Mouse (Mus musculus) midbrain, embryonic 11.5 days (tissue): Measurements from ENCODE around the gene Hoxb6. TPM values are rescaled to one million over a fixed set of nuclear protein-coding genes. Genes with fewer than 3 reads are reported as not detected.

Experiments
- ATAC-seq: fragments of 200-750 bp; cut with Nextera tagmentation; 2 replicates; pipeline ENCODE4 v1.8.0; 2017; ENCODE audit warnings: moderate TSS enrichment, moderate library complexity; ENCODE audit not compliant: low FRiP score
- DNase-seq: peaks from one replicate; pipeline ENCODE4 v3.0.0; 2015; ENCODE audit warnings: low spot score; ENCODE audit errors: missing footprints
- H3K27ac ChIP-seq: fragments of 300-500 bp; sonication (generic); 2 replicates; pipeline ENCODE4 v1.5.1; 2014; ENCODE audit warnings: low read depth, low read length
- H3K27me3 ChIP-seq: fragments of 300-500 bp; sonication (generic); 2 replicates; pipeline ENCODE4 v1.6.1; 2014; ENCODE audit warnings: mild to moderate bottlenecking, low read length, moderate library complexity, mixed read lengths; ENCODE audit not compliant: control insufficient read depth, insufficient read depth
- H3K36me3 ChIP-seq: fragments of 300-500 bp; sonication (generic); 2 replicates; pipeline ENCODE4 v1.6.1; 2014; ENCODE audit warnings: mild to moderate bottlenecking, low read length, moderate library complexity, mixed read lengths; ENCODE audit not compliant: control insufficient read depth, insufficient read depth
- H3K4me1 ChIP-seq: fragments of 300-500 bp; sonication (generic); 2 replicates; pipeline ENCODE4 v1.6.1; 2014; ENCODE audit warnings: low read length; ENCODE audit not compliant: control insufficient read depth, insufficient read depth
- H3K4me2 ChIP-seq: fragments of 300-500 bp; sonication (generic); 2 replicates; pipeline ENCODE4 v1.6.1; 2014; ENCODE audit warnings: mild to moderate bottlenecking, moderate library complexity
- H3K4me3 ChIP-seq: fragments of 300-500 bp; sonication (generic); 2 replicates; pipeline ENCODE4 v1.5.1; 2014; ENCODE audit warnings: low read depth, low read length
- H3K9ac ChIP-seq: fragments of 300-500 bp; sonication (generic); 2 replicates; pipeline ENCODE4 v1.6.1; 2014; ENCODE audit warnings: low read length
- H3K9me3 ChIP-seq: fragments of 300-500 bp; sonication (generic); 2 replicates; pipeline ENCODE4 v1.6.1; 2016; ENCODE audit warnings: low read length; ENCODE audit not compliant: control insufficient read depth
- WGBS: fragments of 180-500 bp; shearing (Covaris S2); extraction: QIAGEN DNeasy Blood & Tissue Kit; methylation state at CpG from one replicate; pipeline ENCODE4 v1.1.7; 2014; 5-methylcytosine and 5-hydroxymethylcytosine counted together
- polyA plus RNA-seq: library from polyadenylated mRNA; unstranded; fragments of >200 nt; fragmentation: Nextera tagmentation; extraction: Ambion mirVana; gene quantifications from 2 replicates; pipeline ENCODE4 v1.2.1, GENCODE M21; 2014

Gene Hoxb6
- polyA plus RNA-seq, 1 experiment from 2014 or later, result not detected

- ATAC-seq (peak; percentile 73), DNase-seq (peak; percentile 95)
- Histone ChIP-seq H3K36me3 (no peaks in the 10 kb centered on the region), H3K27ac (no peak overlapping the region), H3K4me3 (no peak overlapping the region), H3K4me2 (no peak overlapping the region), H3K9ac (no peak overlapping the region), H3K4me1 (0 out of 2 replicates have a peak, but pooled peaks cover 2% of the 10 kb centered on the region), H3K9me3 (no peaks in the 10 kb centered on the region), H3K27me3 (peaks cover 100% of the 10 kb centered on the region)
- WGBS, result 1% methylated on average over 31 of the region's 31 CpGs
Observed at GRCm38 (mm10) chr11:96311520-96312417, 19.5 kb downstream of the Hoxb6 start.

DNA sequence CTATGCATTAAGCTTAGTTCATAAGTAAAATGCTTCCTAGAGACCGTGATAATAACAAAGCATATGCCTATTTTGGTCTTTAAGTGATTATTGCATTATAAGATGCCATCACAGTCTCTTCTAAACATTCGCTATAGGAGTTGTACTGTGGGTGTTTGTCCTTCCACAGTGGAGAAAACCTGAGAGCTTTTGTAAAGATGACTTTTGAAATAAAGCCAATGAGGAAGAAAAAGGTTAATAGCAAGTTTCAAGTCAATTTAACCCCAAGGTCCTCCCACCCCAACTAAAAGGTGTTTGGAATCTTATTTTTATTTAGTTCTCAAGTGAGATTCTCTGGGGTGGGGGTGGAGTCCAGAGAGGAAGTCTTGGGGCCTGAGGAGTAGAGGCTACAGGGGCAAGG lies 20.9 kb downstream of the Hoxb6 start:
- Histone ChIP-seq H3K4me1 (0 out of 2 replicates have a peak, but pooled peaks cover 2% of the 10 kb centered on the region), H3K36me3 (no peaks in the 10 kb centered on the region), H3K4me2 (no peak overlapping the region), H3K9me3 (no peaks in the 10 kb centered on the region), H3K27ac (no peak overlapping the region), H3K4me3 (no peak overlapping the region), H3K27me3 (peaks cover 100% of the 10 kb centered on the region), H3K9ac (no peak overlapping the region)
- 20% methylated on average over 2 of the region's 2 CpGs for WGBS
- ATAC-seq (no peak), DNase-seq (peak; percentile 92)

DNA sequence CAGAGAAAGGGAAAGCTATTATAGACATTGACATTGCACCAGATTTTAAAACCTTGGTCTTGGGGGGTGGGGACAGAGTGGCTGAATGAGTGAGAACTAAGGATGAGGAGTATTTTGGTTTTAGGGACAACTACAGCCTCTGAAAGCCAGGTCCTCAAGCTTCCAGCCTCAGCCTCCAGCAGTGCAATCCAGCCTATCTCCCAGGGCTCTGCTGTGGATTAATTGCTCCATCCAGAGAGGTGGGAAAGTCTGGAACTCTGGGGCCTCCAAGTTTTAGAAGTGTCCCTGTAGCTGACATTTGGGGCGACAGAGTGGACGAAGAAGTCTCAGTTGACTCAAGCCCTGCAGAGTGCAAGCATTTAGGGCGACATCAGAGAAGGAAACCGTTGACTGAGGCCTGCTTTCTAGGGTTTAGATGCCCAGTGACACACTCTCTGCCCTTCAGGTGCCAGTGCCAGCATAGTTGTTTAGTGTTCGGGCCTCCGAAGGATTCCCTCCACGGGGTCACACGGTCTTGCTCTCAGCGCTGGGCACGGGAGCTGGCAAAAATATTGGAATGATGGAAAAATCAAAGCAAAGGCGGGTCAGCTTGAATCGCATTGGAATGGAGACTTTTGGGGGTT lies 21.6 kb downstream of the Hoxb6 start:
- no peaks in the 10 kb centered on the region for H3K9me3 ChIP-seq
- H3K27ac ChIP-seq, result no peak overlapping the region
- no peaks in the 10 kb centered on the region for H3K36me3 ChIP-seq
- H3K4me1 ChIP-seq, result peaks cover 5% of the 10 kb centered on the region
- 4% methylated on average over 12 of the region's 12 CpGs for WGBS
- H3K4me3 ChIP-seq, result no peak overlapping the region
- no peak overlapping the region for H3K9ac ChIP-seq
- H3K4me2 ChIP-seq, result no peak overlapping the region
- no peak for ATAC-seq
- H3K27me3 ChIP-seq, result peaks cover 100% of the 10 kb centered on the region
- DNase-seq, result no peak

DNA sequence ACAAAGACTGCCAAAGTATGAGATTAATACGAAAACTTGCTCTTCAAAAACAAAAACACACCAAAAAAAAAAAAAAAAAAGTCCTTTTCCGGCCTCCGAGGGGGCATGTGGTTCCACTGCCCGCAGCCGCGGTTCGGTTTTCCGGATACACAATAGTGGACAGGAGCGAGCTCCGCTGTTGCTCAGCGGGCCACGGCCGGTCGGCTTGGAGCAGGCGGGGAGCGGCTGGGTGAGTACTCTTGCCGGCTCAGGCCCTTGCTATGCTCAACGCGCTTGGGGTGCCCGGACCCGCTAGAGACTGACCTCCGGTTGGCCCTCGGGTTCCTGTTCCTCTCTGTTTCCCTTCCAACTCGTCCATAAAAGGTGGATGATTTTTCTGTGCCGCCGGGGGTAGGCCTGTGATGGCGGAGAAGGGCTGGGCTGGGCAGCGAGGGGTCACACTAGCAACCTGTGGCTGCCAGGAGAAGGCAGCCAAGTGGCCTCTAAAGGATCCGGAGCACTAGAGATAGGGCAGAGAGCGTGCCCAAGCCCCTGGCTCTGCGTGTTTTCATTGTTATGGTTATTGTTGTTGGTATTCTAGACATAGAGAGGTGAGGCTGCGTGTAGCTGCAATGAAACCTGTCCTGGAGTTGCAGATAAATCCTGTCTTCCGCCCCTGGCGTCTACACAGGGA lies 22.5 kb downstream of the Hoxb6 start:
- DNase-seq (no peak), ATAC-seq (no peak)
- Histone ChIP-seq H3K4me3 (no peak overlapping the region), H3K9me3 (no peaks in the 10 kb centered on the region), H3K9ac (no peak overlapping the region), H3K27me3 (peaks cover 100% of the 10 kb centered on the region), H3K27ac (no peak overlapping the region), H3K4me2 (no peak overlapping the region), H3K4me1 (peaks cover 7% of the 10 kb centered on the region), H3K36me3 (no peaks in the 10 kb centered on the region)
- WGBS, result under 1% methylated on average over 34 of the region's 34 CpGs

GRCm38 (mm10) chr11:96315344-96315681 lies 23.0 kb downstream of the Hoxb6 start:
- Histone ChIP-seq H3K4me2 (no peak overlapping the region), H3K27me3 (peaks cover 100% of the 10 kb centered on the region), H3K36me3 (no peaks in the 10 kb centered on the region), H3K9ac (no peak overlapping the region), H3K4me1 (peaks cover 7% of the 10 kb centered on the region), H3K4me3 (no peak overlapping the region), H3K9me3 (no peaks in the 10 kb centered on the region), H3K27ac (no peak overlapping the region)
- DNase-seq (peak; percentile 94), ATAC-seq (no peak)
- WGBS, result 2% methylated on average over 5 of the region's 5 CpGs

DNA sequence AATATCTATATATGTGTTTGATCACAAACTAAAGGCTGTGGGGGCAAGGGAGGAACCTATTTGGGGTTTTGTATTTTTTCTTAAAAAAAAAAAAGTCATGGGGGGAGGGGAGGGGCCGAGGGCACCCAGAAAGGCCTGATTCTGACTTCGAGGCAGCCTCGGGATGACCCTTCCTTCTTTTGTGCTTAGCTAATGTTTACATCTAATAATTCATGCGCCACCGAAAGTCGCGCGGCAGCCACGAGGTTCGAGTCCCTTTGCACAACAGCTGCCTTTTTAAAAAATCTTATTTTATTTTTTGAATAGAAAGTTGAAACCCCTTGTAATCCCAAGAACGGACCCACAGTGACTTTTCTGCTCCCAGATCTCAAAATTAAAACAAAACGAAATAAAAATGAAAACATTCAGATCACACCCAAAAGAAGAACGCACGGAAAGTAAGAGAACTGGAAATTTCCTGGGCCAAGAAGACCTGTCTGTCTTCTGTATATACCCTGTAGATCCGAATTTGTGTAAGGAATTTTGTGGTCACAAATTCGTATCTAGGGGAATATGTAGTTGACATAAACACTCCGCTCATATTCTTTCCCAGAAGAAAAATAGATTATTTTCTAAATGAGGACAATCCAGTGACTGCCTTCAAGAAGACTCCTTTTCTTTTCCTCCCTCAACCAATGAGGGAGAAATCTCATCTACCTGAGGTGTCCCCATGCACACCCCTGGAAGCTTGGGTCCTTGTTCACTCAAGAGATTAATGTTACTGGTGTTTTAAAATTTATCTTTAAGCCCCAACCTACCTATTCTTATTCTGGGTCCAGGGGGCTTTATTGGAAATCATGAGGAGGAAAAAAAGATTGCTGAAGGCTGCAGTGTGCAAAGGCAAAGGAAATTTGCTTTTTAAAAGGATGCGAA lies 24.7 kb downstream of the Hoxb6 start:
- DNase-seq (peak; percentile 94), ATAC-seq (no peak)
- H3K27ac ChIP-seq, result no peak overlapping the region
- H3K4me1 ChIP-seq, result peaks cover 5% of the 10 kb centered on the region
- H3K27me3 ChIP-seq, result peaks cover 100% of the 10 kb centered on the region
- H3K4me2 ChIP-seq, result no peak overlapping the region
- 7% methylated on average over 18 of the region's 18 CpGs for WGBS
- H3K9ac ChIP-seq, result no peak overlapping the region
- no peaks in the 10 kb centered on the region for H3K9me3 ChIP-seq
- H3K4me3 ChIP-seq, result no peak overlapping the region
- no peaks in the 10 kb centered on the region for H3K36me3 ChIP-seq

DNA sequence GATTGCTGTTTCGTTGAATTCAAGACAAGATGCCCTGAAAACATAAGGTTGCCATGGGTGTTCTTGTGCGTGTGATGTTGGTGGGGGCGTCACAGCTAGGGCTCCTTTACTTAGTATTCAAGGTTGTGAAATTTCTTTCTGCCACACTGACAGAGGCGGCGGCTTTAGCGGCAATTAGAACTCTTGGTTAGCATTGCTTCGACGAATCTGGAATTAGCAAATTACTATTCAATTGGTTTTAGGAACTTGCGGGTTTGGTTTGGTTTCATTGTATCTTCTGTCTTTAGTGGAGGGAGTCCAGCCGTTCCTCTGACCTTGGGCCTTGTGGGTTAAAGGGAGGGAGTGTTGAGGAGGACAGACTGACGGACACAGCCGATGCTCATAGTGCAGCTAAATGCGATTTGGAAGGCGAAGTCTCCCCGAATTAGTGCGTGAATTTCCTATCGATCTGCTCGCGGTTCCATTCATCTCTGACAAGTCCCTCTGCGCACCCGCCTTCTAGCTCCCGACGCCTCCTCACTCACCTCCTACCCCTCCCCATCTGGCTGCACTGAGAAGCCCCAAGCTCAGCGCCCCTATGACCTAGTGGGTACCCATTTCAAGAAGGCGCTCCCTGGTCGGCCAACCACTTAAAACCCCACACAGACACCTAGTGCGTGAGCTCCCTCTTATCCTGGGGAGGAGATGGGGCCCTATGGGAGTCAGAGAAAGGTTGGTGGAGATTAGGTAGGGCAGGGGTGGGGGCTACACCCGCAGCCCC lies 25.5 kb downstream of the Hoxb6 start, which contains the start of gene Hoxb4:
Hoxb4 (plus strand) TSS at position 660 of the 760 bp plus-strand sequence.
- no peaks in the 10 kb centered on the region for H3K9me3 ChIP-seq
- H3K27me3 ChIP-seq, result peaks cover 100% of the 10 kb centered on the region
- H3K4me1 ChIP-seq, result peaks cover 5% of the 10 kb centered on the region
- peak within 1 kb of the TSS; percentile 24 for H3K4me3 ChIP-seq
- H3K4me2 ChIP-seq, result peak within 1 kb of the TSS; percentile 39
- H3K36me3 ChIP-seq, result no peaks in the 10 kb centered on the region
- H3K9ac ChIP-seq, result no peak within 1 kb of the TSS
- no peak; the same call in 1 of the 2 replicates for ATAC-seq
- DNase-seq, result peak; percentile 95
- H3K27ac ChIP-seq, result no peak within 1 kb of the TSS
- WGBS, result 2% methylated on average over 28 of the region's 28 CpGs
